Mouse (Mus musculus) left cerebral cortex, postnatal 25 days (tissue): Measurements from ENCODE around the gene Rbm8a. TPM values are rescaled to one million over a fixed set of nuclear protein-coding genes. Genes with fewer than 3 reads are reported as not detected.

ENCODE experiments used
- DNase-seq, 2 experiments: peaks; one replicate each; pipeline ENCODE4 v3.0.0; 2022; ENCODE audit warnings: low spot score in 2 of 2, mixed read lengths in 1 of 2
- intact Hi-C: fragments of 180-260 bp; cut with DNase I; formaldehyde crosslinking; loops from one replicate; pipeline ENCODE4 v1.15.1; 2025
- total RNA-seq, 2 experiments: library from RNA; stranded (reverse); gene quantifications; 2 replicates each; pipeline ENCODE4 v1.2.3; 2021

The Rbm8a gene
- 10 to 100 TPM; 34.2 to 46.3 TPM for total RNA-seq

GRCm38 (mm10) chr3:96629729-96630600, at the start of gene Rbm8a:
Gene Rbm8a (plus strand): TSS chr3:96629933.
- intact Hi-C loops: no loop called here
- peak; percentile 98 to 99 for DNase-seq

GRCm38 (mm10) chr3:96581141-96581540, 48.6 kb upstream of the Rbm8a start:
- DNase-seq: no peak
- intact Hi-C loops: loop anchor here (2.0 to 5.0 kb wide), 3 partner anchors 16 to 79 kb away; partner anchors contain the start of genes Ankrd34a, Gm42957 and Pex11b

- DNase-seq: no peak
- intact Hi-C loops: loop anchor here (2.0 to 5.0 kb wide), 3 partner anchors 15 to 80 kb away; partner anchors contain the start of genes Ankrd34a, Gm42957 and Pex11b
Measured at GRCm38 (mm10) chr3:96581771-96582515, 47.8 kb upstream of the Rbm8a start.

GRCm38 (mm10) chr3:96583386-96583785, 46.3 kb upstream of the Rbm8a start:
- intact Hi-C loops: loop anchor here (5.0 kb wide), 2 partner anchors 54 to 81 kb away; partner anchors contain the start of genes Gm42957 and Pex11b

DNA sequence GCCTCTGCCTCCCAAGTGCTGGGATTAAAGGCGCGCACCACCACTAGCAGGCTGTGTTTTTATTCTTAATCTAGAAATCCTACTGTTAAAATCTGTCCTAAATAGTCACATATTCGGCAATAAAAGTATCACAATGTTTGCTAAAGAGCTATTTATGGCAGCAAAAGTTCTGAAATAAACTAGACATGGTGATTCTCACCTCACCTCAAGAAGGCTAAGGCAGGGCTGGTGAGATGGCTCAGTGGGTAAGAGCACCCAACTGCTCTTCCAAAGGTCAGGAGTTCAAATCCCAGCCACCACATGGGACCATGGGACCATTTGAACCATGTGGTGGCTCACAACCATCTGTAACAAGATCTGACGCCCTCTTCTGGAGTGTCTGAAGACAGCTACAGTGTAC, 39.1 kb upstream of the Rbm8a start:
- intact Hi-C loops: no loop called here

More at GRCm38 (mm10) chr3:96583386-96583785, 46.3 kb upstream of the Rbm8a start:
- DNase-seq: no peak

GRCm38 (mm10) chr3:96593374-96593773, 36.4 kb upstream of the Rbm8a start:
- intact Hi-C loops: no loop called here
- DNase-seq: no peak

More for the DNA sequence above, 39.1 kb upstream of the Rbm8a start:
- no peak for DNase-seq

DNA sequence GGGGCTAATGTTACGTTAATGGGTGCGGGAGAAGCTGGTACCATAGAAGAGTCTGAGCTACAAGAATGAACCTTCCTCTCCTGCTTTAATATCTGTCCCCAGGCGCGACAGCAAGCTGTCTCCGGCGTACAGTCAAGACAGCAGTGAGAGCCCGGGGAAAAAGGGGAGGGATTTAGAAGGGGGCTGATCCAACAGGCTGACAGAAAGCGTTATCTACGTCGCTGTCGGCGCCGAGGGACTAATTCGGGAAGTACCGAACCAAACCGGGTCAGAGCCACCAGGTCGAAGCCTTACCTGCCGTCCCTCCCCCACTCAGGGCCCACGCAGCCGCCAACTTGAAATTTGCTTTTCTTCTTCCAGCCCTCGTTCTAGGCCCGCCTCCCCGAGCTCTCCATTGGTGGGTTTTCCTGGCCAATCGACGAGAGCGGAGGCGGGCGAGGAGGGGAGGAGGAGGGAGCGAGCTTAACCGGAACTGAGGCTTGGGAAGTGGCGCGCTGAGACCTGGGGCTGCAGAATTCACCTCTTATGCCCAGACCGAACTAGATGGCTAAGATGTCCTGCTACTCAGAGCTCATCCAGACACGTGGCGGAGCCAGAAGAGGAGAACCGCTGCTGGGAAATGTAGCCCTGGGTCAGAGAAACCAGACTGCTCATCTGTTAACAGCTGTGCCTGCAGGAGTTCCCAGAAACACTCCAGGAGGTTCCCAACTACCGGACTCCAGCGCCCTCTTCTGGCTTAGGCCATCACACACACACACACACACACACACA, 35.8 kb upstream of the Rbm8a start, which contains the start of gene Polr3gl:
TSS of gene Polr3gl (minus strand) at position 392 of the 771 bp plus-strand sequence.
- peak; percentile 93 to 96 for DNase-seq
- intact Hi-C loops: no loop called here

- intact Hi-C loops: no loop called here
- no peak for DNase-seq
Measured at GRCm38 (mm10) chr3:96594851-96595250, 34.9 kb upstream of the Rbm8a start.

DNA sequence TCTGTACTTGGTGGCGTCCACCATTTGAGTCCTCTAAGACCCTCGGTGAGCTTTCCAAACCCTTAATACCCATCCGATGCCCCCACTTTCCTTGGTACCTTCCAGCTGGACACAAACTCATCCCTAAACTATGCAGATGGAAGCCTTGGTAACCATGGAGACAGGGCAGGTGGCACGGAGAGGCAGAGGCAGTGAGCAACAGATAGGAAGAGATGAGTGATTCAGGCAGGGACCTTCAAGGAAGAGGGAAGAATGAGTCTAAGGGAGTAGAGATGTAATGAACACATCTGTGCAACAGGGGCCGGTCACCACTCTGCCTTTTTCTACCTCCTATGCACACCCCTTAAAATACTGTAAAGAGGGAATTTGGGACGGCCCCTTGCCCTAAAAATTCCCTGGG, 34.1 kb upstream of the Rbm8a start:
- intact Hi-C loops: loop anchor here (2.0 kb wide), 1 partner anchor 15 kb away; no protein-coding TSS in a partner anchor
- DNase-seq: peak in 1 of 2 experiments; percentile 85

DNA sequence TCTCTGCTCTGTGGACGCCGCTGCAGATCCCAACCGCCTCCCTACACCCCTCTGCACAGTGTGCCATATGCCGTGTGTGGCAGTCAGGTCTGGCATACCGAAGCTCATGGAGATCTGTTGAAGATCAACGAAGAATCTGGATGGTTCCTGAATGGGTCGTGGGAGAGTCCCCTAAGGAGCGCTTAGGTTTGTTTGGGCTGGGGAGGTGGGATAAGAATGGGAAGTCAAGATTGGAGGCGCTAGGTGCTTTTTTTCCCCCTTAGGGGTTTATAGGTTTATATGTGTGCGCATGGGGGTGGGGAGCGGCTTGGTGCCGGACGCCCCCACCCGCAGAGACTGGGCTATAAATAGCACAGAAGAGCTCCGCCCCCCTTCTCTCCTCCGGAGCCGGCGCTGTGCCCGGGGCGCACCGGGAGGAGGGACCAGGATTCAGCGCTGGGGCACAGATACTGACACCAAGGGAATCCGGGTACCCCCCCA, 33.5 kb upstream of the Rbm8a start, which contains the start of gene Ankrd34a:
TSS of gene Ankrd34a (plus strand) at position 409 of the 480 bp plus-strand sequence.
- peak; percentile 83 to 92 for DNase-seq
- intact Hi-C loops: loop anchor here (2.0 kb wide), 1 partner anchor 15 kb away; no protein-coding TSS in a partner anchor

DNA sequence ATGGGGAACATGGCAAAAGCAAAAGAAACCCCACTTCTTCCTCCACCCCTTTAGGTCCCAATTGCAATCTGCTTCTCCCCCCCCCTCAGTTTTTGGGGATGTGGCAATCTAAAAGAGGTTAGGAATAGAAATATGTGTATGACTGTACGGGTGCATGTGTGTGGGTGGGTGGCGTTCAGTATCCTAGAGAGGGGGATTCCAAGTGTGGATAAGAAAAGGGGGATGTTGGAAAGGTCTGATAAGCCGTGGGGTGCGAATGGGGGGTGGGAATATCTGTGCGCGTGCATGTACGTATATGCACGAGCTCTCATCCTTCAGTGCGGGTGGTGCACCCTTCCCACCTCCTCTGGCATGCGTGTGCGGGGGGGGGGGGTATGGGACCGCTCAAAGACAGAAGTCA, 32.9 kb upstream of the Rbm8a start:
- DNase-seq: peak; percentile 24 to 60
- intact Hi-C loops: loop anchor here (2.0 kb wide), 1 partner anchor 16 kb away; no protein-coding TSS in a partner anchor

DNA sequence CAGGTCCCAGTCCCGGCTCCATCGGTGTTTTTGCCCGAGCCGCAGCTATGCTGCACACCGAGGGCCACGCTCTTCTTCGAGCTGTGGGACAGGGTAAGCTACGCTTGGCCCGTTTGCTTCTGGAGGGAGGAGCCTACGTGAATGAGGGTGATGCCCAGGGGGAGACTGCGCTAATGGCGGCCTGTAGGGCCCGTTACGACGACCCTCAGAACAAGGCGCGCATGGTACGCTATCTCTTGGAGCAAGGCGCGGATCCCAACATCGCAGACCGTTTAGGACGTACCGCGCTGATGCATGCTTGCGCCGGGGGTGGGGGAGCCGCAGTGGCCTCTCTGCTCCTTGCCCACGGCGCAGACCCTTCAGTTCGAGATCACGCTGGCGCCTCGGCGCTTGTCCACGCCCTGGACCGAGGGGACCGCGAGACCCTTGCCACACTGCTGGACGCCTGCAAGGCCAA, 32.3 kb upstream of the Rbm8a start:
- peak in 1 of 2 experiments; percentile 55 for DNase-seq
- intact Hi-C loops: loop anchor here (2.0 kb wide), 1 partner anchor 17 kb away; no protein-coding TSS in a partner anchor

GRCm38 (mm10) chr3:96598156-96599068, 31.3 kb upstream of the Rbm8a start:
- intact Hi-C loops: no loop called here
- peak; percentile 65 to 69 for DNase-seq

DNA sequence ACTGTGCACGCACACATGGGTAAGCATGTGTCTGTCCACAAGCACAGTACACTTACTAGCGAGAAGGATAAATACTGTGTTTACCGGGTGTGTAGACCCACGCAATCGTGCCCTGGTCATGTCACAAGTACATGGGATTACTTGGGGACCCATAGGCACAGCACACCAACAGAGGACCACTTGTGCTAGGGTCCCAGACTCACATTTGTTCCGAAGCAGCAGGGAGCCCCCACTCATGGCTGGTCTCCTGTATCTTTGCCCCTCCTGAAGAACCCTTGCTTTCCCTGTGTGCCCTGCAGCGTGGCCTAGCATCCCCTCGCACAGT, 30.7 kb upstream of the Rbm8a start:
- DNase-seq: no peak
- intact Hi-C loops: no loop called here

DNA sequence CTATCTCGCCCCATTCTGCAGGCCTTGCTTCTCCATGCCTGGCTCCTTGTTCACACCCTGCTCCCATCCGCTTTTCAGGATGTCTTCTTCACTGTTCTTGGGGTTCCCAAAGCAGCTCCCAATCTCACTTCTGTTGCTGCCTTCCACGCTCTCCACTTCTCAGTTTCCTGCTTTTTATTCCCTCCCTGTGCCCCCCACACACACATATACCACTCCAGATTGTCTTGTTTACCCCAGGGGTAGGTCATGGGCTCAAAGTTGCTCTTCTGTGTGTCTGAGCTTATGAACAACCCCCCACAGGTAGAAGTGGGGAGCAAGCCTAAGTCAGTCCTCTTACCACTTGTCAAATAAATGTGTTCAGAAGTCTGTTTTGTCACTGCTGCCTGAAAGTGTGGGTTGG, 30.3 kb upstream of the Rbm8a start:
- DNase-seq: no peak
- intact Hi-C loops: no loop called here

- intact Hi-C loops: loop anchor here (5.0 kb wide), 1 partner anchor 37 kb away; the partner anchor contains the start of genes Gm42957 and Pex11b
- DNase-seq: peak; percentile 91 to 98
Measured at GRCm38 (mm10) chr3:96600639-96601250, 29.0 kb upstream of the Rbm8a start, which contains the start of gene Lix1l. Gene Lix1l (plus strand): TSS chr3:96601149.

DNA sequence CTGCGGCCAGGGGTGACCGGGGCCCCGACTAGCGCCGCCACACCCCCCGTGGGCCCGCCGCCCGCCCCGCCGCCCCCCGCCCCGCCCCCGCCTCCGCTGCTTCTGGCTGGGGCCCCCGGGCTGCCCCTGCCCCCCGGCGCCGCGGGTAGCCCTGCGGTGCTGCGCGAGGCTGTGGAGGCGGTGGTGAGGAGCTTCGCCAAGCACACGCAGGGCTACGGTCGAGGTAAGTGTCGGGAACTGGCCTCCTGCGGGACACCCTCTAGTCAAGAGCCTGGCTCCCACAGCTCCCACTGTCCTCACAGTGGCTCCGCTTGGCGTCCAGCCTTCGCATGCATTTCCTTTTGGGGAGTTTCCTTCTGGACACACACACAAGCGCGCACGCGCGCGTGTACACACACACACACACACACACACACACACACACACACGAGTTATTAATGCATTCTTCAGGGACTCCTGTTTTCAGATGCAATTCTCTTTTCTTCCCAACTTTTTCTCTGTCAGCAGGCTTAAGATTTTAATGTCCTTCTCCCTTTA, 28.4 kb upstream of the Rbm8a start:
- DNase-seq: peak in 1 of 2 experiments; percentile 71
- intact Hi-C loops: loop anchor here (5.0 kb wide), 1 partner anchor 36 kb away; the partner anchor contains the start of genes Gm42957 and Pex11b
